Mouse (Mus musculus): ENCODE measurements around the gene Nf2.

- TF ChIP-seq POLR2A (IDR thresholded peaks at IDR 0.05; ENCODE audit: low read depth, low read length) (no peak), CTCF (IDR thresholded peaks at IDR 0.05; ENCODE audit: extremely low read depth, insufficient read depth, insufficient read length, insufficient replicate concordance) (no peak)
These were observed 108.6 kb downstream of the Nf2 start for GRCm38 (mm10) chr11:4740785-4741184.
